Mouse (Mus musculus) c-Kit-negative CD71-positive TER-119-positive erythroid progenitor cells, embryonic 14.5 days (primary cell): ENCODE results near the gene Slc6a18.

Experiments
- DNase-seq: peaks from one replicate; pipeline ENCODE4 v3.0.0-alpha.2; 2013; ENCODE audit warnings: low read depth, low spot score

The Slc6a18 gene

DNA sequence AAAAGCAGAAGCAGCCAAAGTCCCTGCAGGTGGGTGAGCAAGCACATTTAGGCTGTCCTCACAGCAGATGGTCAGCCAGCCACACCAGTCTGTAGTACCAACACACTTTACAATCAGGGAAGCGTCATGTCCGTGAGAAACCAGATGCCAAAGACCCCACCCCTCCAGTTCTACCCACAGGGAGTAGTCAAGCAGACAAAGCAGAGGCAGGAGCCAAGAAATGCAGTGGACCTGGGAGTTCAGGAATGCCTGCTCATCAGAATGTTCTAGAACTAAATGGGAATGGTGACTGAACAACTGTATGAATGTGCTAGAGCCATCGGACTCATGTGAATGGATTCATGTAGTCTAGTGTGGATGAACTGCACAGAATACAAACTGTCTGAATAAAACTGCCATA, 9.8 kb upstream of the Slc6a18 start:
- no peak for DNase-seq

DNA sequence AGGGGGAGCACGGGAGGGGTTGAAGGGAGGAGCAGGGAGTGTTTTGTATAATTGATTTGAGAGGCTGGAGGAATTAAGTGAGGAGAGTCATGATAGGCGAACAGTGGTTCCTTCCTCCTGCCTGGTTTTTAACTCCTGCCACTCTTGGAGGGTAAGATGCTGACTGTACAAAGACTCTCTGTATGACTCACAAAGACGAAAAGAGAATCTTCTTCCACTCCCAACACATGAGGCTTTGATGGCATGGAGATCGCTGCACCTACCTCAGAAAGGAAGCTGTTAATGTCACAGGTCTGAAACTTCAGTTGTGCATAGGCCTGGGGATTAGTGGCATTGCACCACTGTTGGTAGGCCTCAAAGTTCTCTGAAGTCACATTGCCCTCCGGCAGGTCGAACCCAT, 7.7 kb upstream of the Slc6a18 start:
- DNase-seq = no peak

DNA sequence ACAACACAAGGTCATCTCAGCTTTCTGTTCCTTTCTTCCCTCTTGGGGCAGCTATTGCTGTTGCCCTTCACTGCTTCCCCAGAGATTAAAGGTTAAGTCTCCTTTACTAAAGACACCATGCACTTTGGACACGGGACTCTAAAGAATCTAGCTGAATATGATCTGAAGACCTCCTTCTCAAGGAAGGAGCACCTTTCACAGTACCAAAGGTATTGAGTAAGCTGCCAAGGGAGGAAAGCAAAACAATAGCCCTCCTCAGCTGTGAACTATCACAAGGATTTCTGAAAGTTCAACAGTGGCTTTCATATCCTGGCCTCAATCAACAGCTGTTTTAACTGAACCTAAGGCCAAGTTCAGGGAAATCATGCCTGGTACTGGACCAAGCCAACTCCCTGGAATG, 6.6 kb upstream of the Slc6a18 start:
- no peak for DNase-seq

DNA sequence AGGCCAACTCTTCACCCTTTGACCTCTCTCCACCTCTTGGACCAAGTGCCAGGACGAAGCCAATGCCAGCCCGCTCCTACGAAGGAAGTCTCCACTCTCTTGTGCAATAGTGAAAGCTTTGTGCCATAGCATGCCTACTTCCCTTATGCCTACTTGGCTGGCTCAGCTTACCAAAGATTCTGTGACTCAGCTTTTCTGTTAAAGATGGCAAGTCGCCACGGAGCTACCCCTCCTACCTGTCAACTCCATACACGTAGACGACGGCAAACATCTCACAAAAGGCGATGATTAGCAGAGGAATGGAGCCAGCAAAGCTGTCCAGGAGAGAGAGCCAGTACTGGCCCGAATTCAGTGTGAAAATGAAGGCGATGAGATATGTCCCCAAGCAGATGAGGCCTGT, 5.9 kb upstream of the Slc6a18 start:
- DNase-seq = no peak

DNA sequence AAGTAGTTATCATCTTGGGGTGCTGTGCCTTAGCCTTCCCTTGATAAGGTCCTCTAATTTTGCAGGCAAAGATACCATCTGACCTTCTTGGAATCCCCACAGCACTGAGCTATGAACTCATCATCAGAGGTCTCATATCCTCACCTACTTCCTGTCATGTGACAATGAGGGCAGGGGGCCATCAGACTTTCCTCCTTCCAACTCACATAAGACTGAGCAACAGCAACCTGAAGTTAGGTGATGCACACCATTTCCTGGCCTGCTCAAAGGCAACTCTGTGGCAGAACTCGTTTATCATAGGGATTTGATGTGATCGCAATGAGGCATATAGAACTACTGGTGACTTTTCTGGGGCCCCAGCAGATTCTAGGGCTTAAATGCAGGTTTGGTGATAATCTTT, 4.4 kb upstream of the Slc6a18 start:
- DNase-seq = no peak

DNA sequence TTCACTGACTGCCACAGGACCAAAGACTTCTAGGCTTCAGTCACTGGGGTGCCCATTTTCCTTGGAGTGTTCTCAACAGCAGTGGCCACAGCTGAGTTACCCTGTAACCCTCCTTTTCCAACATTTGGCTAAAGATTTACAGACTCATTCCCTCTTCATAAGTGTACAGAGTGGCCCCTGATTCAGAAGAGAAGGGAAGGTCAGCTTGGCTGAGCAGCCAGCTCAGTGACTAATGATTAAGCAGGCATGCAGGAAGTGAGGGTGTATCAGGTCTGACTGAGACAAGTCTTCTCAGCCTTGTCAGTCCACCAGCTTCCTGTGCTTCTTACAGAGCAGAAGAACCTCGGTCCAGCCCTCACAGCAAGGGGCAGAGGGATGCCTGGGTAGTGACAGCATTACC, 2.6 kb upstream of the Slc6a18 start:
- DNase-seq = no peak

DNA sequence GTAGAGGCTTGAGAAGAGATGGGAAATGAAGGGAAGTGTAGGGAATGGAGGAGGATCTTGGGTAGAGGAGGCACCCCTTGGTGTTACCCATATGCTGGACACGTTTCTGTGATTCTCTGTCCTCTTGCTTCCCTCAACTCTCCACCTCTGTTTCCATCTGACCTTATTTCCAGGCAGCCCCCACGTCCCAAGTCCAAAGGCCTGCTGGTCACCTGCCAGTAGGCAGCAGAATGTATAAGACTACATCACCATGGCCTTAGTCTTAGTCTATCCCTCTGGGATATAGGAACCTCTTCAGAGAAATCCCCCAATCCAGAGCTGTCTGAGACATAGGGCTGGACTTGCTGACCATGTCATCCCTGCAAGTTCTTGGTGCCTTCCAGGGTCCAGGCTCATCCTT, 1.5 kb upstream of the Slc6a18 start:
- no peak for DNase-seq

DNA sequence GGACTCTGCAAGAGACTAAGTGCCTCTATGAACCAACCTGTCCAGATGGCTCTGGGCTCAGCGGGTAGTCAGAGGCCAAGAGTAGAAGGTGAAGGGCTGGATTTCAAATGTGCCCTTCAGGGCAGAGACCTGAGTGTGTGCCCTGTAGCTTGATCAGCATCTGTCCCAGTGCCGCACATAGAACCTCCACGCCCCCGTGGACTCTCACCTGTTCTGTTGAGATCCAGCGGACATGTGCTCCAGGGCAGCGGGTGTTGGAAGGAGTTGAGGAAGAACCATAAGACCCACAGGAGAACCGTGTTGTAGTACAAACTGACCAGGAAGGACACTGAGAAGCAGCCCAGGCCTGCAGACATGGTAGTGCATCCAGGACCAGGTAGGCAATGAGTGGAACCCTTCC, 2.7 kb downstream of the Slc6a18 start:
- no peak for DNase-seq

DNA sequence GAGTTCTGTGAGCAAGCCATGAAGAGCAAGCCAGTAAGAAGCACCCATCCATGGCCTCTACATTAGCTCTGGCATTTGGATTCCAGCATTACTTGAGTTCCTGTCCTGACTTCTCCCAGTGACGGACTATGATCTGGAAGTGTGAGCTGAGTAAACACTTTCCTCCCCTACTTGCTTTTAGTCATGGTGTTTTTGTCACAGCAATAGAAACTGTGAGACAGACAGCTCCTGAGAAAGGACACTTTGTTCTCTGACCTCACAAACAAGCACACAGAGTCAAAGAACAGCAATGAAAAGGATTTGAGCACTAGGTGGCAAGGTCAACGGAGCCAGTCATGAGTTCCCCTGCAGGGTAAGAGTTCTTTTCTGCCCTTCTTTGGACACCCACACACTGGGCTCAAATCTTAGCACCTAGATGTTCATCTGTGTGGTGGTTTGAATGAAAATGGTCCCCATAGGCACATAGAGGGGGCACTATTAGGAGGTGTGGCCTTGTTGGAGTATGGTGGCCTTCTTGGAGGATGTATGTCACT, 17.6 kb downstream of the Slc6a18 start:
- no peak for DNase-seq

DNA sequence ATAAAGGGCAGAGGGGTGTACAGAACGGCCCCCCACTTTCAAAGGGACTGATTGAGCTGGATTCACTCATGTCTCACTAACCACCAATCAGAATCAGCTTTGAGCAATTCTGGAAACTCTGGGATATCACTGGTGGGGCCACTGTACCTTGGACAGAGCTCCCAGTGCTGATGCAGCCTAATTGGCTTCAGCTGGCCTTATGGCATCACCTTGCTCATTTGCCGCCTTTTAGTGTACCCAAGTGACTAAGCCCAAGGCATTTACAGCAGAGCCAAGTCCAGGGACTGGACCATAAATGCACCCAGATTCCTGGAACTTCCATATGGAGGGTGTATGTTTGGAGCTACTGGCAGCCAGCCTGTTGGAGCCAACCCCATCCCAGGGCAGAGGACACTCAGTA, 18.9 kb downstream of the Slc6a18 start:
- no peak for DNase-seq

DNA sequence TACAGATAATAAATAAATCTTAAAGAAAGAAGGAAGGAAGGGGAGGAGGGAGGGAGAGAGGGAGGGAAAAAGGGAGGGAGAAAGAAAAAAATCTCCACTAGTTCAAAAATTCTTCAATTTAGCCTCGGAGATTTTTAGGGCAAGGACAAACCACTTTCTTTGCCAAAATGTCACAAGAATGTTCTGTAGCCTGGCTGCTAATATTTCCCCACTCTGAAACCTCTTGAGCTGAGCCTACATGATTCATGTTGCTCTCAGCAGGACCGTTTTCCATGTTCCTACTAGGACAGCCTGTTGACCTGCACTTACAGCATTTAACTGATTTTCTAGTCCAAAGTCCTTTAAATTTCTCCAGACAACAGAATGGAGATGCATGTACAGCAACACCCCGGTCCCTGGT, 22.8 kb downstream of the Slc6a18 start:
- DNase-seq = no peak

DNA sequence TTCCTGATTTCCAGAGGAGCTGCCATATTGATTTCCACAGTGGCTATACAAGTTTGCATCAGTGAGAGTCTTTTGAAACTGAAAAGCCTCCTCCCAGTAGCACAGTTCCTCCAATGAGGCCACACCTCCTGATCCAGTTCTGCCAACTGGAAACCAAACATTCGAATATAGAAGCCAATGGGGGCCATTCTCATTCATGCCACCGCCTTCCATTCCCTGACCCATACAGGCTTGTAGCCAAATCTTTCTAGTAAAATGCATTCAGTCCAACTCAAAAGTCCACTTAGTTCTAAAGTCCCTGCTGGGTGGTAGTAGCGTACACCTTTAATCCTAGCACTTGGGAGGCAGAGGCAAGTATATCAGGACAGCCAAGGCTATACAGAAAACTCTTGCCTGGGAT, 24.6 kb downstream of the Slc6a18 start:
- DNase-seq = no peak

DNA sequence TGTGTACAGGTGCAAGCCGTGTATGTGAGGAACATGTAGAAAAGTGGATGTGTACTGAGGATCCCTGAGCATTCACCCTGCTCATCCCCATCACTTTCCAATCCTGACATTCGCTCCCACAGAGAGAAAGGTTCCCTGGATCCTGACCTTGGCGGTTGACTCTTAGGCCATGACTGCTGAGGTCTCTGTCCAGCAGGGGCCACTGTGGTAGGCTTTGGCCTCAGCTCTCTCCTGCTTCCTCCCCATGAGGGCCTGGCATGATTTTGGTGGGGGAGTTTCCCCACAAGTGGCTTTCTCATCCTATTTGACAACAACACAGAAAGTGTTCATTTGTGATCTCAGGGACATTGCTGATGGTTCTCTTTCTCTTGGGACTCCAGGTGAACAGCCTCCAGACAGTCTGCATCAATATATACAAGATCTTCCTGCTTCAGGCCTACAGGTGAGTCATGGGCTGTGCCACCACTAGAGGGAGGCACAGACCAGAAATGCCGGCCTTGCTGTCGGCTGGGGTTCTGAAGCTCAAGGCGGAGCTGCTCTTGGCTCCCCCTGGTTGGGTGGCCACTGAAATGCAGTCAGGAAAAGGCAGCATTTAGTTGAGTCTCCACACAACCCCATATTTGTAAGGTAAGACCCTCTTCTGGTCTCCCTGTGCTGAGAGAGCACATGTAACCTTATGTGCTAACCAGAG, 31.3 kb downstream of the Slc6a18 start:
- no peak for DNase-seq

DNA sequence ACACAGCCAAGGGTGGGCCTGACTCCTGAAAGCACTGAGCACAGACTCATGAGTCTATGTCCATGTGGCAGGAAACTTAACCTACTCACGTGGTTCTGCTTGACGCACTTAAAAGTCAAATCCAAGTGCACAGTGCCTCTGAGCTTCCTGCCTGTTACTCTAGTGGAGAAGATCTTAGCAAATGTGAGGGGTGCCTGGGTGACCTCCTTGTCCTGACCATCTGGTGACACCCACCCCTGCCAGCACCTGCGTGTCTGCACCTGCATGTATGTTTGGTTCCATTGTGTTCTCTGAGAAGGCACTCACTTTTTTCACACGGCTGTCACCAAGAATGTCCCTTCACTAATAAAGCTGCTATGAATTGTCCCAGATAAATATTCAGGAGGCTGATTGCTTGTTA, 36.5 kb downstream of the Slc6a18 start:
- DNase-seq = no peak

DNA sequence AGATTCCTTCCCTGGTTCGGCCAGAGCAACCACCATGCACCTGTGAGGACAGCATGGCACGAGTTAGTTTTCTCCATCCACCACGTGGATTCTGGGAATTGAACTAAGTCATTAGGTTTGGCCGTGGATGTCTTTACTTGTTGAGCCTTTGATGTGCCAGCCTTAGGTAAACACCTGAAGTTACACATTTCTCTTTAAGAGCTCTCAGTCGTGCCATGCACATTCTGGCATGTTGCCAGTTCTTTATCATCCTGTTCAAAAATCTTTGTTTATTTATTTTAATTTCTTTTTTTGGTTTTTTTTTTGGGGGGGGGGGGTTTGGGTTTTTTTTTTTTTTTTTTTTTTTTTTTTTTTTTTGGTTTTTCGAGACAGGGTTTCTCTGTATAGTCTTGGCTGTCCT, 40.0 kb downstream of the Slc6a18 start:
- no peak for DNase-seq

DNA sequence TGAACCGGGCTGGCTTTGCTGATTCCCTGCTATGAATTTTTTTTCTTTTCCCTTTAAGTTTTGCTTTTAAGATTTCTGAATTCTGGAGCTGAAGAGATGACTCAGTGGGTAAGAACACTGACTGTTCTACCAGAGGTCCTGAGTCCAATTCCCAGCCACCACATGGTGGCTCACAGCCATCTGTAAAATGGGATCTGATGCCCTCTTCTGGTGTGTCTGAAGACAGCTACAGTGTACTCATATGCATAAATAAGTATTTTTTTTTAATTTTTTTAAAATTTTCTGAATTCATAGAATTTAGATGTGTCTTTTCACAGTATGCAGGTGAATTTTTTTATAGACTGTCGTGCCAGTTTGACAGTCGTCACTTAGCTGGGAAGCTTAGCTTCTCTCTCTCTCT, 46.0 kb downstream of the Slc6a18 start:
- DNase-seq = no peak

DNA sequence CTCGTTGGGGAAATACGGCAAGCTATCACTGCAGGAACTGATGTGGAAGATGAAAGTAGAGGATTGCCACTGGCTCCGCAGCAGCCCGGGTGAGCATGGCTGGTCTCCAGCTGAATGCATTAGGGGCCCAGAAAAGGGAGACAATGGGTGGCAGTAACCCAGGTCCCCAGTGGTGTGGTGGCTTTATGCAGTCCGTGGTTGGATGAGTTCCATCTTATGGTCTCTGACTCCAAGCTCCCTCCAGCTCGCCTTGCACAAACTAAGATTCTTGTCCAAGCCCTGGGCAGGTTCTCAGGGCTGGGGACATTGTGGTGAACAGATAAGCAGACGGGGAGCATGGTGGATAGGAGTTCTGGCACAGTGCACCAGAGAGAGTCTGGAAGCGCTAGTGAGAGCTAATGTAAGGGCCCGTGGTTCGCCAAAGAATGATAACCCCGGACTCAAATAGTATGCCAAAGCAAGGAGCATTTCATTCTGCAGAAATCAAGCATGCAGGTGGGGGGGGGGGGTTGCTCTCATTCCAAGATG, 49.2 kb downstream of the Slc6a18 start:
- no peak for DNase-seq

DNA sequence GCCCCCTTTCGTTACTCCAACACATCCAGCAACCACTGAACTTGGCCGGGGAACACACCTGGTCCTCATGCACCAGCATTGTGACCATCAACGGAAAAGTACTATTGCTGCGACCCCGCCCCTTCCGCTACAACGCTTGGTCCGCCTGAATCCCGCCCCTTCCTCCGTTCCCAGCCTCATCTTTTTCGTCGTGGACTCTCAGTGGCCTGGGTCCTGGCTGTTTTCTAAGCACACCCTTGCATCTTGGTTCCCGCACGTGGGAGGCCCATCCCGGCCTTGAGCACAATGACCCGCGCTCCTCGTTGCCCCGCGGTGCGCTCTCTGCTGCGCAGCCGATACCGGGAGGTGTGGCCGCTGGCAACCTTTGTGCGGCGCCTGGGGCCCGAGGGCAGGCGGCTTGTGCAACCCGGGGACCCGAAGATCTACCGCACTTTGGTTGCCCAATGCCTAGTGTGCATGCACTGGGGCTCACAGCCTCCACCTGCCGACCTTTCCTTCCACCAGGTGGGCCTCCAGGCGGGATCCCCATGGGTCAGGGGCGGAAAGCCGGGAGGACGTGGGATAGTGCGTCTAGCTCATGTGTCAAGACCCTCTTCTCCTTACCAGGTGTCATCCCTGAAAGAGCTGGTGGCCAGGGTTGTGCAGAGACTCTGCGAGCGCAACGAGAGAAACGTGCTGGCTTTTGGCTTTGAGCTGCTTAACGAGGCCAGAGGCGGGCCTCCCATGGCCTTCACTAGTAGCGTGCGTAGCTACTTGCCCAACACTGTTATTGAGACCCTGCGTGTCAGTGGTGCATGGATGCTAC, 50.9 kb downstream of the Slc6a18 start, which contains the start of gene Tert:
Tert (plus strand) TSS at position 167 of the 805 bp plus-strand sequence.
- no peak for DNase-seq

DNA sequence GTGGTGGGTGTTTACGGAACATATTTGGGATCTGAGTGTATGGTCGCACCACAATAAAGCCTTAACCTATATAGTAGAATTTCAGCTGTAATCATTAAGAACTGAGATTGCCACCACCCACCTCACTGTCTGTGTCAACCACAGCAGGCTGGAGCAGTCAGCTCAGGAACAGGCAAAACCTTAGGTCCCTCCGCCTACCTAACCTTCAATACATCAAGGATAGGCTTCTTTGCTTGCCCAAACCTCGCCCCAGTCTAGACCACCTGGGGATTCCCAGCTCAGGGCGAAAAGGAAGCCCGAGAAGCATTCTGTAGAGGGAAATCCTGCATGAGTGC, 51.4 kb downstream of the Slc6a18 start:
- DNase-seq = no peak

DNA sequence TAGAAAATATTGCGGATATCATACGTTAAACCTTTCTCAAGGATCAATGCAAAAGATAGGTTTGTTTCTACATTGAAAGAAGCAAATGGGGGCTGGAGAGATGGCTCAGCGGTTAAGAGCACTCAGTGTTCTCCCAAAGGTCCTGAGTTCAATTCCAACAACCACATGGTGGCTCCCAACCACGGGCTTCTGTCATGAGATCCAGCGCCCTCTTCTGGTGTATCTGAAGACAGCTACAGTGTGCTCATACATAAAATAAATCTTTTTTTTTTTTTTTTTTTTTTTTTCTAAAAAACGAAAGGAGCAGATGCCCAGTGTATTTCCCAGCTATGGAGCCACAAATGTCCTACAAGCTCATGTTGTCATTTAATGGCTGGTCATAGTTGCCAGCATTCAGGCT, 57.2 kb downstream of the Slc6a18 start:
- no peak for DNase-seq

DNA sequence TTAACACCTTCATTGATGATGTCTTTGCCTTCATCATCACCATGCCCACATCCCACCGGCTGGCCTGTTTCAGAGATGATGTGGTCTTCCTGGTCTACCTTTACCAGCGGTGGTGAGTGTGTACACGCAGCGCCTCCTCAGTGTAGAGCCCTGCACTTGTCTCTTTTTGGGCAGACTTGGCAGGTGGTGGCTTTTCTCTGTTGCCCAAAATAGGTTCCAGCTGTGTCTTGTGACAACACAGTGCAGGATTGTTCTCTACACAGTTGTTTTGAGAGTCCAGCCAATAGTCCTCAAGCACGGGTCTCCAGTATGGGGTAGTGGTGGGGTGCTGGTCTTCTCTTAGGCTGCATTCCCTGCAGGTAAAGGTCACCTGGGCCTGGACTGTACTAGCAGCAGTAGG, 59.4 kb downstream of the Slc6a18 start:
- DNase-seq = no peak
